Mouse (Mus musculus) olfactory bulb, adult 2 months (tissue): ENCODE measurements around the gene Recql. TPM values are rescaled to one million over a fixed set of nuclear protein-coding genes. Genes with fewer than 3 reads are reported as not detected.

Experiments used
- H3K27ac ChIP-seq: fragments of 200-500 bp; 2 replicates; pipeline ENCODE4 v1.5.1; 2012; ENCODE audit warnings: low read depth, low read length; ENCODE audit not compliant: insufficient read depth
- H3K4me1 ChIP-seq: fragments of 200-500 bp; 2 replicates; pipeline ENCODE4 v1.6.1; 2012; ENCODE audit warnings: low read length; ENCODE audit not compliant: control insufficient read depth, insufficient read depth
- H3K4me3 ChIP-seq: fragments of 200-500 bp; 2 replicates; pipeline ENCODE4 v1.5.1; 2012; ENCODE audit warnings: mild to moderate bottlenecking, low read depth, low read length, moderate library complexity; ENCODE audit not compliant: insufficient read depth
- CTCF ChIP-seq: fragments of 200-500 bp; IDR thresholded peaks from 2 replicates; pipeline ENCODE4 v1.5.1; 2012; ENCODE audit warnings: low read depth, mild to moderate bottlenecking, low read length, moderate library complexity; ENCODE audit not compliant: insufficient read depth
- POLR2A ChIP-seq: fragments of 200-500 bp; IDR thresholded peaks from 2 replicates; pipeline ENCODE4 v1.6.1; 2012; ENCODE audit warnings: mild to moderate bottlenecking, low read depth, low read length, moderate library complexity; ENCODE audit not compliant: insufficient read depth
- WGBS: fragments of 180-500 bp; shearing (Covaris S2); methylation state at CpG from one replicate; pipeline ENCODE4 v1.1.7; 2018; 5-methylcytosine and 5-hydroxymethylcytosine counted together
- polyA plus RNA-seq: library from polyadenylated mRNA; stranded (reverse); fragments of >200 nt; gene quantifications from 2 replicates; pipeline ENCODE4 v1.2.4, GENCODE M21; 2012; ENCODE audit warnings: low replicate concordance; ENCODE audit not compliant: missing spikeins, insufficient read depth, insufficient read length

The Recql gene
- polyA plus RNA-seq = not detected in 2 replicates

DNA sequence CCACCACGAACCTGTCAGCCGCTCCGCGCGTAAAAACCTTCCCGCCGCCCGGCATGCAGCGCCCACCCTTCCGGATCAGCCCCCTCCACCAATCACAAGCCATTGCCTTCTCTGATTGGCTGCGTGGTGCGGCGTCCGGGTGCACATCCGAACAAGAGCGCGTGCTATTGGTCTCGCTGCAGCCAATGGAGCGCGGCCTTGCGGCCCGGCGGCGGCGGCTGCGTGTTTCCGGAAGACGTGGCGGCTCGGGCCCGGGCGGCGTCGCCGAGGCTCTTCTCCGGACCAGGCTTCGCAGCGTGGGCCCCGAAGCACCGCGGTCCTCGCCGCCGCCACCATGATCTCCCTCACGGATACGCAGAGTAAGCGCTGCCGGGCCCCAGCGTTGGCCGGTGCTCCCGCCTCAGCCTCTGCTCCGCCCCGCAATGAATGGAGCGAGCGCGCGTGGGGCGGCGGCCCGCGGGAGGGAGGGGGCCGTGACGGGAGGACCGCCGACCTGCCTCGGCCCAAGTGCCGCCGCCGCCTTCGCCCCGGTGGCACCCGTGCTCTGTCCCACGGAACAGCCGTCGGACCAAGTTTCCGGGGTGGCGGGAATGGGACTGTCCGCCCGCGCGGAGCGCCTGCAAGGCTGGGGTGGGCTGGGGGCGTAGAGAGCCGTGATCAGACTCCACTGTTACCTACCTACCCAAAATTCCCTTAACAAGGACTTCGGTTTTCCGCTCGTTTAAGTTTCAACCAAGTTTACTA lies at the start of gene Recql, which contains the start of gene Golt1b:
Recql (minus strand) TSS at position 77 of the 744 bp plus-strand sequence.
Golt1b (plus strand) TSS at position 211 of the 744 bp plus-strand sequence.
- TF ChIP-seq POLR2A = peak; percentile 54
- no peak for TF ChIP-seq CTCF
- H3K4me3 ChIP-seq = peak within 1 kb of the TSS; percentile 91
- peaks cover 2% of the 10 kb centered on the region; the same call in 1 of the 2 replicates for H3K4me1 ChIP-seq
- under 1% methylated on average over 87 of the region's 87 CpGs for WGBS
- H3K27ac ChIP-seq = no peak within 1 kb of the TSS; the same call in 1 of the 2 replicates

DNA sequence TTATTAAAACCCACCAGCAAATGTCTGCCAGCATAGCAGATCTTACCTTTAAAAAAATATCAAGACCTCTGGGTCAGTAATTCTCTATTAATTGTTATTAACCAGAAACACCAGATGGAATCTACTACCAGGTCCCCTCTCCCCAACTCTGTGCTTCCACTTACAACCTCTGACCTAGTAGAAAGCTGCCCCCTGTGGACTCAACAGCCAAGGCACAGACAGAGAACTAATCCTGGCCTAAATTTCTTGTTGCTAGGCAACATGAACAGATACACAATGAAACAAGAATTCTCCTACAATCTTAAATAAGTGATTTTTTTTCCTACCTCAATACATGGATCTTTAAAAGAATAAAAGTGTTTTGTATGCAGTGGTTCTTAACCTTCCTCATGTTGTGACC lies 42.2 kb upstream of the Recql start:
- Histone ChIP-seq H3K4me3 (no peak overlapping the region), H3K4me1 (no peaks in the 10 kb centered on the region), H3K27ac (no peak overlapping the region)
- no peak for TF ChIP-seq CTCF
- no peak for TF ChIP-seq POLR2A

DNA sequence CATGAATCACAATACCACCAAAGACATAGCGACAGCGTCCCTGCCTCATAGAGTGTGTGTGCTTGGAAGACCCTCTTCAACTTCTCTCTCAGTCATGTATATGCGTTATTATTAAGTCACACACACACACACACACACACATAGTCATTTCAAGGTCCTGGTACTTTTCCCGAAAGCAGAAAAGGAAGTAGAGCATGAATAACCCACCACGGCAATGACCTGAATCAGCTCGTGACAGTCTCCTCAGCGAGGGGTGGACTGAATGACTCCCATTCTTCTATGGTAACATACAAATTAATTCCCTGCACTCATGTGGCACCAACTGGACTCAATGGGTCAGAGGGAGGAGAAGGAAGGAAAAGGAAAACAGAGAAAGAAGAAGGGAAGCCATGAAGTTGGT lies 38.1 kb upstream of the Recql start:
- 44% methylated on average over 7 of the region's 7 CpGs for WGBS
- no peak overlapping the region for H3K27ac ChIP-seq
- no peak overlapping the region for H3K4me3 ChIP-seq
- no peaks in the 10 kb centered on the region for H3K4me1 ChIP-seq
- no peak for TF ChIP-seq POLR2A
- TF ChIP-seq CTCF = no peak

DNA sequence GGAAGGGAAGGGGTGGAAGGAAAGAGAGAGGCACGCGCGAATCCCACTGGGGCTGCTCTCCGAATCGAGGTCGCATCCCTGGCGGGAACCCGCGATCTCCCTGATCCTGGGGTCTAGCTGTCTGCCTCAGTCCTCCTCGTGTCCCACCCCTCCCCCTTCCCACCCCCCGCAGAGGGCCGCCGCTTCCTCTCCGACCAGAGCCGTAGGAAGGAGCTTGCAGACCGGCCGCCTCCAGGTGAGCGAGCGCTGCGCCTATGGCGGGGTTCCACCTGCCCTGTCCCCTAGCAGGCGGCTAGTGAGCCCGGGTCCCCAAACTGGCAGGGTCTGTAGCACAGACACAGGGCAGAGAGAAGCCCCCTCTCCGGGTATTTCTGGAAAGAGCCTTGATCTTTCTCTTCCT lies 27.7 kb upstream of the Recql start:
- Histone ChIP-seq H3K4me3 (peak overlapping the region; percentile 10), H3K4me1 (peaks cover 4% of the 10 kb centered on the region; the same call in 1 of the 2 replicates), H3K27ac (no peak overlapping the region)
- TF ChIP-seq CTCF = no peak
- no peak for TF ChIP-seq POLR2A
- 1% methylated on average over 24 of the region's 24 CpGs for WGBS

DNA sequence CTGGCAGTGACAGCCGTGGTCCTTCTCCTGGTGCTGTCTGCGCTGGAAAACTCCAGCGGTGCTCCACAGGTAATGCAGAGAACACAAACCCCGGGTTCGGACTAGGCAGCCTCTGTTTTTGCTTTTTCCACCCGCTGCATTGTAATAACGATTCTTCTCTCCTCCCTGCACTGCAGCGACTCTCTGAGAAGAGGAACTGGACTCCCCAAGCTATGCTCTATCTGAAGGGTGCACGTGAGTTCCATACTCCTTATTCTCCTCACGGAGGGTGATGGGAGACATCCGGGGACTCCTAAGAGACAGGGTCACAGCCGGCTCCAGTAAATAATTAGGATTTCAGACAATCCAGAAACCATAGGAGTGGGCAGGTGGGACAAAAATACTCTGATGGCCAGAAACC lies 27.0 kb upstream of the Recql start:
- Histone ChIP-seq H3K4me3 (no peak overlapping the region), H3K27ac (no peak overlapping the region), H3K4me1 (peaks cover 4% of the 10 kb centered on the region; the same call in 1 of the 2 replicates)
- WGBS = 33% methylated on average over 12 of the region's 12 CpGs
- TF ChIP-seq CTCF (no peak), POLR2A (no peak)

DNA sequence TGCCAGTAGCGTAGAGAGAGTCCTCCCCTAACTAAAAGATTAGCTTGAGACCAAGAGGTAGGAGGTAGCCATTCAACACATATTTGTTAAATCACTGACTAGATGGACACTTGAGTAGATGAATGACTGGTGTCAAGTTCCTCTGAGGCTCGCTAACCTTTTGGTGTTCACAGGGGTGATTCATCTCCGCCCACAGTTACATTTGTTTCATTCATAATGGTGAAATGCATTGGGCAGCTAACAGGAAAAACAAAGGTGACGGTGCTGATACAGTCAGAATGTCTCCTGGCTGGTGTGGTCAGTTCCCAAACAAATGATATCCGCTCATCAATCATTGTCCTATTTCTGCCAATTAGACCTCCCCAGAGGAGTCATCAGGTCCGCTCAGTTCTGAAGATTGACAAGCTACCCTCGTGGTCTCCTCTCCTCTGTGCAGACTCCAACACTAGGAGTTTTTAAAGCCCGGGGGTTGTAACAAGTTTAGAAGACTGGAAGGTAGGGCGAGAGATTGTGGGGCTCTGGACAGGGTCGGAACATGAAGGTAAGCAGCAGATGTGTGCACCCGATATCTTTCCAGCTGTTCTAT lies 26.1 kb upstream of the Recql start, which contains the start of gene Spx:
Spx (plus strand) TSS at position 536 of the 586 bp plus-strand sequence.
- Histone ChIP-seq H3K27ac (no peak within 1 kb of the TSS), H3K4me3 (no peak within 1 kb of the TSS), H3K4me1 (peaks cover 4% of the 10 kb centered on the region; the same call in 1 of the 2 replicates)
- TF ChIP-seq CTCF (no peak), POLR2A (no peak)
- 81% methylated on average over 11 of the region's 11 CpGs for WGBS

DNA sequence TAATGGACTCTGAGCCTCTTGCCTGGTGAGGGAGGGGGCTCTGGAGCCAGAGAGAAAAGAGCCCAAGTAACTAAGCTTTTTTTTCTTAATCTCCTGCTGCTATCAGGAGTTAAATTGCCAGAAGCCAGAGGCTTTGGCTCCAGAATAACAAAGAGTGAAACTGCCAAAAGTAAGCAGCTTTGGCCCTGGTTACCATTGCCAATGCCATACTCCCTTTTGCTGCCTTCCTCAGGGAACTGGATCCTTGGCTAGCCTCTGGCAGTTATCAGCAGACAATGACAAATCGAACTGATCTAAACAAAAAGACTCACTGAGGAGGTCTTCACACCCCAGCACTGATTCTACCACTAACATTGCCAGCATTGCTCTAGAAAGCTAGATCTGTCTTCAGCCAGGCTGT lies 24.3 kb upstream of the Recql start:
- TF ChIP-seq POLR2A = no peak
- TF ChIP-seq CTCF = no peak
- 42% methylated on average over 1 of the region's 1 CpGs for WGBS
- no peak overlapping the region for H3K4me3 ChIP-seq
- H3K27ac ChIP-seq = no peak overlapping the region
- H3K4me1 ChIP-seq = peaks cover 4% of the 10 kb centered on the region; the same call in 1 of the 2 replicates

DNA sequence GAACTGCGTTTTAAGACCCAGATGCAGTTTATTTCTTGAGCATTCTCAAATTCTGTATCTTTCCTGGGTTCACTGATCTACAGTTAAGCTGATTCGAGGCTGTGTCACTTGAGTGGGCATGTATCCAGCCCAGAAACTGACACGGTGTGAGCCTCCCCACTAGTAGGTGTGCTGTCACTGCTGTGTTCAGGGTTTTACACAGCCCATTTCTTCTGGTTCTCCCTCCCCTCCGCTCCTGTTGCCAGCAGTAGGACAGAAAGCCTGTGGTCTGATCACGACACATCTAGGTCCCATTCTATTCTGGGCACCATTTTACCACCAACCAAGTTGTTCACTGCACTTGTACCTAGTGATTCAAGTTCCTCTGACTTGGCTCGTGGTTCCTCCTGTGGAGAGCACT lies 8.9 kb upstream of the Recql start:
- H3K4me1 ChIP-seq = peaks cover 2% of the 10 kb centered on the region; the same call in 1 of the 2 replicates
- WGBS = 60% methylated on average over 6 of the region's 6 CpGs
- TF ChIP-seq CTCF = no peak
- no peak for TF ChIP-seq POLR2A
- H3K4me3 ChIP-seq = no peak overlapping the region
- no peak overlapping the region for H3K27ac ChIP-seq

DNA sequence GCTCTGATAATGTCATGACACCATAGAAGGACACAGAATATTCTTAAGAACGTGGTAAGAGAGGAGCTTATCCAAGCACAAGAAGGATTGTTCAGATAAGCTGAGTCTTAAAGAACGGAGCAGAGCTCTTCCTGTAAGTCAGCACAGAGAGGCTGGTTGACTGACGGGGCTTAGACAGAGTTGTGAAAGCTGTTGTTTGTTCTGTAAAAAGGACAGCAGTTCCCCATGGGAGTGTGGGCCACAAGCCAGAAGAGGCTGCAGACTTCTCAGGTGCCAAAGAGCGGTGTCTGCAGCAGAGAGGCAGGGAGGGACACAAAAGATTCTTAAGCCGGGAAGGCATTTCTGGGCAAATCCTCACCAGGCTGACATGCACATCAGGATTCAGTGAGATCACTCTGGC lies 7.8 kb upstream of the Recql start:
- TF ChIP-seq CTCF = no peak
- Histone ChIP-seq H3K4me1 (peaks cover 2% of the 10 kb centered on the region; the same call in 1 of the 2 replicates), H3K27ac (no peak overlapping the region), H3K4me3 (no peak overlapping the region)
- 77% methylated on average over 5 of the region's 5 CpGs for WGBS
